Mouse (Mus musculus) hematopoietic stem cell, adult 5-6 weeks (primary cell): ENCODE measurements around the gene Hist2h2aa2. TPM values are rescaled to one million over a fixed set of nuclear protein-coding genes. Genes with fewer than 3 reads are reported as not detected.
"Not testable (repeated sequence)": the region's sequence is repeated elsewhere in the genome, so short reads cannot be mapped to it uniquely, and the experiment has no call there.

Experiments
- ATAC-seq, 2 experiments: fragments of 125-278 bp in 1 of 2; replicated peaks in 1 of 2; 2 replicates each; pipeline ENCODE4 v1.8.0; 2016 to 2017; ENCODE audit warnings: inconsistent platforms in 2 of 2, mild to moderate bottlenecking in 2 of 2, moderate number of reproducible peaks in 2 of 2, low read depth in 1 of 2, moderate TSS enrichment in 1 of 2; ENCODE audit not compliant: low FRiP score in 2 of 2, poor library complexity in 2 of 2, severe bottlenecking in 2 of 2, insufficient read depth in 1 of 2, low TSS enrichment in 1 of 2
- total RNA-seq: library from RNA; stranded (forward); fragments of 172-1452, 232-1000 nt; gene quantifications from 2 replicates; pipeline ENCODE4 v1.2.3, GENCODE M21; 2017

Hist2h2aa2 gene
- 336 and 1,520 TPM in 2 replicates for total RNA-seq

DNA sequence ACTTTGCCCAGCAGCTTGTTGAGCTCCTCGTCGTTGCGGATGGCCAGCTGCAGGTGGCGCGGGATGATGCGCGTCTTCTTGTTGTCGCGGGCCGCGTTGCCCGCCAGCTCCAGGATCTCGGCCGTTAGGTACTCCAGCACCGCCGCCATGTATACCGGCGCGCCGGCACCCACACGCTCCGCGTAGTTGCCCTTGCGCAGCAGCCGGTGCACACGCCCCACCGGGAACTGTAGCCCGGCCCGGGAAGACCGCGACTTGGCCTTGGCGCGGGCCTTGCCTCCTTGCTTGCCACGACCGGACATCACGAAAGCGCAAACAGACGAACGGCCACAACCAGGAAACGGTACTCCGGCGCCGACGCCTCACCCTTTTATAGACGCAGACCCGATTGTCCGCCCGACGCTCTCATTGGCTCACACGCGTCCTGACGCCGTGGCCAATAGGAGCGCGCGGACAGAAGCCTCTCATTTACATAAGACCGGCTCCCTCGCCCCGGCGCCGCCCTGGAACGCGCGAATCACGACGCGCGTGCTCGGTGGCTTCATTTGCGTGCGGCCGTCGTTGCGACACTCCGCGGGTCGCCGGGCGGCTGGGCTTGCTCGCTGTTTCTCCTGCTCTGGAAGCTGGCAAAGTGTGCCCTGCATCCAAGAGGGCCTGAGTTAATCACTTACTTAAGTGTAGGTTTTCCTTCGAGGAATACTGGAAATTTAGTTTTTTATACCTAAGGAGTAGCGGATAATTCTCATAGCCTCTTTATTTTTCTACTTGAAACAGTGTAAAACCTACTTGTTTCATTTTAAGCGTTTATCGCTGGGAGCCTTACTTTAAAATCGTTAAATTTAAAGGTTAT, at the start of gene Hist2h2aa2:
Hist2h2aa2 (minus strand) TSS at position 328 of the 850 bp plus-strand sequence.
- ATAC-seq: peak; percentile 80 to 81

DNA sequence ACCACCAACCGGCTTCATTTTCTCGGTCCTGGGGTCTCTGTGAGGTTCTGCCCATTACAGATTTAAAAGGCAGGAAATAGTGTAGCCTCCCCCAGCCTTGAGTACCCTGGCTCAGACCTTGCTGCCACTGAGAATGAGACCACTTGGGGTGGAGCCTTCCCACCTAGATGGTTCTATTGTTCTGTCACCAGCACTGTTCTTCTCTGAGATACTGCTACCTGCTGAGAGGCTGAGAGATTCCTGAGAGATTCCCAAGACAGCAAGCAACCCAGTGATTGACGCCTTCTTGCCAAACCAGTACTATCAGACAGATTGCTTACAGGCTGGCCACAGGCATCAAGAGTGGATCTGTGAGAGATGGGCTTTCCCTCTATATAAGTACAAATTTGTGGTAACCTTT, 49.1 kb upstream of the Hist2h2aa2 start:
- no peak for ATAC-seq

DNA sequence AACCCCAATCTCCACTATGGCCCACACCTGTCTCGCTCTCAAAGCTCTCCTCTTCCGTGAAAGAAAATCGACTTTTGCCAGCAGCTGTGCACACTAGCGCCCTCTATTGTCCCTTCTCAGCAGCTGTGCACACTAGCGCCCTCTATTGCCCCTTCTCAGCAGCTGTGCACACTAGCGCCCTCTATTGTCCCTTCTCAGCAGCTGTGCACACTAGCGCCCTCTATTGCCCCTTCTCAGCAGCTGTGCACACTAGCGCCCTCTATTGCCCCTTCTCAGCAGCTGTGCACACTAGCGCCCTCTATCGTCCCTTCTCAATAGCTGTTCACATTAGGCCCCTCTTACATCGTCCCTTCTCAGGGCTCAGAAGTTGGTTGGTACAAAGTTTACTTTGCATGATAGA, 47.3 kb upstream of the Hist2h2aa2 start:
- not testable (repeated sequence) for ATAC-seq

GRCm38 (mm10) chr3:96284457-96284856, 44.4 kb upstream of the Hist2h2aa2 start:
- 0 out of 4 replicates have a peak, but pooled peaks of 1 of the 2 experiments have one; percentile 12 for ATAC-seq

GRCm38 (mm10) chr3:96280660-96281059, 40.6 kb upstream of the Hist2h2aa2 start:
- no peak for ATAC-seq

DNA sequence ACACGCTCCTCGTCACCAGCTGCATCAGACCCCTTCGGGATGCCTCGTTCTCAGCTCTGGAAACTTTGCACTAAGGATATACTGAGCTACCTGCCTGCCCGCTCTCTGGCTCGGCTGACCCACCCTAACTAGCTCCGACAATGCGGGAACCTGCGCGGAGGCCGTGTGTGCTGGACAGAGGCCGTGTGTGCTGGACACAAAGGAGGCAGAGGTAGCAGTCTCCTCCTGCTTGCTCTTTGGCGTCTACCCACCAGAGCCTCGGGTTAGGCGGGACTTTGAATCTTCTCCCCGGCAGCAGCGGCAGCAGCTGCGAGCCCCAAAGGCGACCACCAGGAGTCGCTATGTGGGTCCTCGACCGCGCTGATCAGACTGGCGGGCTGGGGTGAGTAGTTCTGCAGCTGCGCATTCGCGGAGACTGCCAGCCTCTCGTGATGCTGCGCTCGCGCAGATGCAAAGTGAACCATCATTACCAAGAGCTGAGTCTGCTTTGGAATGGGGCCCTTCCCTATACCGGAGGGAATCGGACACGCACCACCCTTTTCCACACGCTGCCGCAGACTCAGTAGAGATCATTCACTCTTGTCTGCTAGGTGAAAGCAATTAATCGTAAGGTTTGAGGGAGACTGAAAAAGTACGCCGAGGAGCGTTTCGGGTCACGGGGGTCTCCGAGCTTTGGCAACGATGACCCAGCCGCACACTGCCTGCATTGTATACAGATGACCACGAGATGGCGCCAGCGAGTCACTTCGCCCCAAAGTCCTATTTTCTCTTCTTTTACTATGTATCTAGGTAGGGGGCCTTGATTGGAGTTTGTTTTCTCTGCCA, 37.9 kb upstream of the Hist2h2aa2 start:
- peak; percentile 90 to 93 for ATAC-seq

DNA sequence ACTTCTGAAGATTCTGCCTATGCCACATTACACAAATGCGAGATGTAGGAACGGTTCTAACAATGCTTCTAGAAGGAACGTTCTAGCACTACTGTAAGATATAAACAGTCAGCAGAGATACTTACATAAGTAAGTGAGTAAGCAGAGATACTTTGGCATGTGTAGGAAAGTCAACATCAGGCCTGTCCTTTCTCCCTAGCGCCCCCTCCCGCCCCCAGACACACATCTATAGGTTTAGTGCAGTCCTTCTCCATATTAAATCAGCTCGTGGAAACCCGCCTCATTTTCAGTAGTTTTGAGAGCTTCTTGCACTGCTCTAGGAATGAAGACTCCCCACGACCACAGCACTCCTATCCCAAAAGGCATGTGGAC, 37.3 kb upstream of the Hist2h2aa2 start:
- peak; percentile 26 to 47; a peak in 2 of 4 replicates for ATAC-seq

DNA sequence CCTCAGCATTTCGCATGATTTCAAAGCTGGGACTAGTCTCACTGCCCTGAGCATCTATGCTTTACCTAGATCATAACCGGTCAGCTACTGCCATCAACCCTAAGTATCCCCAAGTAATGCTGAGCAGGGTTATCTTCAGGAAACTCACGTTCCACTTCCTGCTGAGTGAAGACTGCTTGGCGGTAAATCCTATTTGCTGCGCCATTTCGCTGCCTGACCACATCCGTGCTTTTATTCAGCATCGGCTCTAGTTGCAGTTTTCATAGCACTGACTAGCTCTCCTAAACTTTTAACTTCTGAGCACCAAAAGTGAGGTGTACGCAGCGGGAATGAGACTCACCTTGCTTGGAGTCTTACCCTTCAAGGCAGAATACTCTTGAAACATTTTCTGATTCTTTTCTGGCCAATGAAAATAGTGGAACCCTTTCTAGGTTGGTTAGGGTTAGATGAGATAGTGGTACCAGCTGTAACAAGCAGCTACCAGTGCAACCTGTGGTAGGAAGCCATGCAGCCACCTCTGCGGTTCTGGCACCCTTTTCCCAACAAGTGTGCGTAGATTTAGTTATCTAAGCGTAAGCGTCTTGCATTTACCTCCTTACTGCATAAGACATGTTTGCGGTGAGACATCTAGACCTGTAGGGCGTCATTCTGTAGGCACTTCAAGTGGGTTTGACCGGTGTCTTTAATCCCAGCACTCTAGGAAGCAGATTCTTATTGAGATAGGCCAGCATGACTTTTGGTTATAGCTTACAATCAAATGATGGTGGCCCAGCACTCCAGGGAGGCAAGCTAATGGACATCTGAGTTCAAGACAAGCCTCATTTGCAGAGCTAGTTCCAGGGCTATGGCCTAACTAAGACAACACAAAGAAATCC, 33.8 kb upstream of the Hist2h2aa2 start:
- peak in 1 of 2 experiments; percentile 15; a peak in 1 of 4 replicates for ATAC-seq

DNA sequence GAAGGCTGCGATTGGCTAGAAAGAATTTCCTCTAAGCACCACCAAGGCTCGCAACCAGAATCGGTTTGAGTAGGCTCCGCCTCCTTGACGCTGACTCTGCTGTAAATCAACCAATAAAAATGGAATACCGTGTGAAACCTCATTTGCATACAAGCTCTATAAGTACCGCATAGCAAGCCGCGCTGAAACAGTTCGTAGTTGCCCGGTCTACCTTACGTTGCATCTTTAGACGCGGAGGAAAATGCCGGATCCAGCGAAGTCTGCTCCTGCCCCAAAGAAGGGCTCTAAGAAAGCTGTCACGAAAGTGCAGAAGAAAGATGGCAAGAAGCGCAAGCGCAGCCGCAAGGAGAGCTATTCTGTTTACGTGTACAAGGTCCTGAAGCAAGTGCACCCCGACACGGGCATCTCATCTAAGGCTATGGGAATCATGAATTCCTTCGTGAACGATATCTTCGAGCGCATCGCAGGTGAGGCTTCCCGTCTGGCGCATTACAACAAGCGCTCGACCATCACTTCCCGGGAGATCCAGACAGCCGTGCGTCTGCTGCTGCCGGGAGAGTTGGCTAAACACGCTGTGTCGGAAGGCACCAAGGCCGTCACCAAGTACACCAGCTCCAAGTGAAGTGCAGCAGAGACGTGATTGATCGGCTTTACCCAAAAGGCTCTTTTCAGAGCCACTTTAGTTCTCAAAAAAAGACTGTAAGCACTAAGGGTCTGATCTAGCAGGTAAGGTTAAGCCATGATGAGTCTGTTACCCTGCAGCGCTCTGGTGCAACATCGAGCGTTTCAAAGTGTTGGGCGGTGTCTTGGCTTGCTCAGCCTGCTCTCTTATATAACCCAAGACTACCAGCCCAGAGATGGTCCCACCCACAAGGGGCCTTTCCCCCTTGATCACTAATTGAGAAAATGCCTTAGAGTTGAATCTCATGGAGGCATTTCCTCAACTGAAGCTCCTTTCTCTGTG, 29.7 kb upstream of the Hist2h2aa2 start, which contains the start of gene Hist2h2bb:
Hist2h2bb (plus strand) TSS at position 242 of the 964 bp plus-strand sequence.
- peak; percentile 91 to 93 for ATAC-seq

- ATAC-seq: peak in 1 of 2 experiments; percentile 15; a peak in 1 of 4 replicates
Measured at GRCm38 (mm10) chr3:96268776-96269378, 28.8 kb upstream of the Hist2h2aa2 start.

DNA sequence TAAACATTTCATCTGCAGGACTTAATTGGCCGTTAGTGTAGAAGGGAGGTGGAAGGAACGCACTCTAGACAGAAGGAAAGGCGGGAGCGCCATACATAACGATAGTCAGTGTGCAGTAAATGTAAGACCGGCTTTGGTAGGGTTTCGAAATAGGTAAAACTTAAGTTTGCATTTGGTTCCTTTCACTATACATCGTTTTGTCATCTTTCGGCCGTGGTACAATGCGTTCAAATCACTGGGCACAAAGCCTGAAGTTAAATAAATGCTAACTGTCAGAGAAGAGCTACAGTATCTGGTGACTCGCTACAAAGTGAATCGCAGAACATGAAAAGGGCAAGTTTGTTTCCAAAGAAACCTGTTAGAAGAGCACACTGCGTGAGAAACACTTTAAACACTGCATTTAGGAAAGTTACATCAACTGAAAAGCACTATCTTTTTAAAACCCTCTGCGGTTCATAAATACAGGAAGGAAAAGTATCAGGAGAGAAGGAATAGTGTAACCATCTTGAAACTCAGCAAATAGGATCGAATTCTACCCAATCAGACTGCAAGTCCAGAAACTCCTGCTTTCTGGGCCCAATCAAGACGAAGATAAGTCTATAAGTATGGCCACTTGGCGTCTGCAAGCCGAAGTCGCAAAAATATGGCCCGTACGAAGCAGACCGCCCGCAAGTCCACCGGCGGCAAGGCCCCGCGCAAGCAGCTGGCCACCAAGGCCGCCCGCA, 28.1 kb upstream of the Hist2h2aa2 start, which contains the start of gene Hist2h3b:
Hist2h3b (plus strand) TSS at position 604 of the 725 bp plus-strand sequence.
- ATAC-seq: peak; percentile 44 to 47; a peak in 3 of 4 replicates

DNA sequence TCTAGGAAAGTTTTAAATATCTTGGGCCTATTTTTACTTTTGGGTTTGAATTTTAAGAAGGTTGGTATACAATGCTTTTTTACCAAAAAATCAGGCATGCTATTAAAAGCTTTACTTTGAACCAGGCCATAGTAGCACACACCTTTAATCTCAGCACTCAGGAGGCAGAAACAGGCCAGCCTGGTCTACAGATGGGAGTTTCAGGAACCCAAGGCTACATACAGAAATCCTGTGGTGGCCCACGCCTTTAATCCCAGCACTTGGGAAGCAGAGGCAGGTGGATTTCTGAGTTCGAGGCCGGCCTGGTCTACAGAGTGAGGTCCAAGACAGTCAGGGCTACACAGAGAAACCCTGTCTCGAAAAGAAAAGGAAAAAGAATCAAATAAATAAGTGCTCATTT, 27.5 kb upstream of the Hist2h2aa2 start:
- ATAC-seq: no peak

- no peak for ATAC-seq
Measured at GRCm38 (mm10) chr3:96266132-96266710, 26.1 kb upstream of the Hist2h2aa2 start.

GRCm38 (mm10) chr3:96264404-96264949, 24.4 kb upstream of the Hist2h2aa2 start:
- no peak for ATAC-seq
